Mouse (Mus musculus): ENCODE results near the gene Lactb.
A peak's percentile ranks its signal among the peaks of the same experiment; 100 is the strongest.

The Lactb gene

DNA sequence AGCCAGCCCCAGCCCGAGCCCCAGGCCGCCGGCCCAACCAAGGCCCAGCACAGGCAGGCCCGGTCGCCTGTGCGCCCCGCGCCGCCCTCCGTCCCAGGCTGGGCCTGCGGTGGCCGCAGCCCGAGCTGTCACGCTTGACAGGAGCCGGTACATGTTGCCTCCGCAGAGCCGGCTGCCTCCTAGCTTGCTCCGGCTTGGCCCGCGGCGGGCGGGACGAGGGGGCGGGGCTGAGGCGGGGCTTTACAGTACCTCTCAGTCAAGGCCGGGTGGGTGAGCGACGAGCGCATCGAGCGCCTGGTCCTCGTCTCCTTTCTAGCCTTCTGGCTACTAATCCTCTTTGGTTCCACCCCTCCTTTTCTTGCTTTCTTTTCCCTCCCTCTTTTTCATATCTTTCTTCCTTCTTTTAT lies at the start of gene Lactb:
Gene Lactb (minus strand): TSS at position 246 of the 407 bp plus-strand sequence.
- peak; percentile 96 to 98 for DNase-seq (ENCODE audit: low spot score in 2 of 2)

DNA sequence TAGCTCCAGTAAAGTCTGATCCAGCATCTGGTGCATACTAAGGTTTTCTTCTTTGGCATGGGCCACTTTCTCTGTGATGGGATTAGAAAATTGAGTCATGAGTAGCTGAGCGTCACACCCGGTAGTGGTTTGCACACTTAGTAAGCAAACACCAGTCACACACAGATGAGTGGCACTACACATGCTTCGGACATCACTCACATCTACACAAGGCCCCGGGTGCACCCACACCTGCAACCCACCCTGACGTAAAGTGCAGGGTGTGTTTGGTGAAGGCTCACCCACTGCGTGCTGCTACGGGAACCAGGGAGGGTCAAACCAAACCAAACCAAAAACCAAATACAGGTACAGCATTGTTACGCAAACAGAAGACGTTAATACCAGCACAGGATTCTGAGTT lies 48.1 kb upstream of the Lactb start:
- DNase-seq (ENCODE audit: low spot score in 2 of 2), result no peak

DNA sequence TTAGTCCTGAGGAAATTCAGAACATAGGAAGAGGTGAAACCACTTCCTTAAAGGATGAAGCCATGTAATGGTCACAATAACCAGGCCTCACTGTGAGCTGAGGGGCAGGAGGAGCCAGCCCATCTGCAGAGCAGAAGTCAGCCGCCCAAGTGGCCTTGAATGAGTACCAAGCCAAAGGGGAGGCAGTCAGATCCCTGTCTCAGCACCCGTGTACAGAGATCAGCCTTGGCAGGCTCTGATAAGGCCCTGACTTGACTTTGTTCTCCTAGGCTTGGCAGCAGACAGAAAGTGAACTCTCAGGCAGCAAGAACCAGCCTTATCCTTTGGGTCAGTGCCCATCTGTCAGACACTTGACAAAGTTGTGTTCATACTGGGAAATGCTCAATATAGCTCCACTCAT lies 44.8 kb upstream of the Lactb start:
- peak in 1 of 2 experiments; percentile 42 for DNase-seq (ENCODE audit: low spot score in 2 of 2)

DNA sequence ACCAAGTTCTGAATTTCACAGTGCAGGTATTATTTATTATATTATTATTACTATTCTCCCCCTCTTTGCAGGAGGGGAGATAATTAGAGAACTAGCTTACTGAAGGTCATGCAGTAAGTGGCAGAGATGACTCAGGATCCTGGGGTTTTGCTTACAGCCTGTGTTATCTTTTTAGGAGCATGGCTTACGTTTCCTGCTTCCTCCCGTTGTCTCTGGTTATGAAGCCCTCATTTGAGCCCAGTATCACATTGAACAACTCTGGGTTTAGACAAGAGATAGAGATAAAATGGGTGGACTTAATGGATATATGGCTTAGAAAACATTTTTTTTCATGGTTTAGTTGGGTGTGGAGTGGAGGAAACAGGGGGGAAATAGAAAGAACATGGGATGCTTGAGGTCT lies 38.2 kb upstream of the Lactb start:
- DNase-seq (ENCODE audit: low spot score in 2 of 2), result no peak

DNA sequence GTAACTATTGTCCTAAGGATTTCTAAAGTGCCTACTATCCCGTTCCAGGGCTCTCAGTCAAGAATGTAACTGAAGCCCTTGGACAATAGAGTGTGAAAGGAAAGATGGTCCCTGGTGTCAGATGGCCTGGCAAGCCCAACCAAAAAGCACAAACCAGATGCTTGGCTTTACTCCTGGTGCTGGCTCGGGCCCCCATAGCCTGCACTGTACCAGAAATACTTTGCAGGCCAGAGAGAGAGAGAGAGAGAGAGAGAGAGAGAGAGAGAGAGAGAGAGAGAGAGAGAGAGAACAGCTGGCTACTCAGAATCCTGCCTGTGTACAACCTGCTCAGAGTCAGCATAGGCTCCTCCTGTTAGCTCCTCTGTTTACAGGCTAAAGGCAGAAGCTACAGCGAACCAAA lies 37.2 kb upstream of the Lactb start:
- DNase-seq (ENCODE audit: low spot score in 2 of 2), result no peak

DNA sequence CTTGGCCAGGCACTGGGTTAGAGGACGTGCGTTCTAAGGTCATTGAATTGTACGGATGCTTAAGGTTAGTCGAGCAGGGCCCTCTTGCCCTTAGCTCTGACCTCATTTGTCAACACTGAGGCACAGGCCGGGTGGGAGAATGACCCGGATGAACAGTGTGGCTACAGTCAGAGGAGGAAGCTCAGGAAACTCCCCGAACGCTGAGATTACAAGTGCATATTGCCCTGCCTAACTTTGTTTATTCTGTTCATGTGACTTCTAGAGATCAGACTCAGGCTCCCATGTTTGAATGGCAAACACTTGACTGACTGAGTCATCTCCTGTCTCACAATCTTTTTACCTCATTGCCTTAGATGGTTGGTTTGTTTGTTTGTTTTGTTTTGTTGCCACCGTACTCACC lies 36.2 kb upstream of the Lactb start:
- DNase-seq (ENCODE audit: low spot score in 2 of 2), result no peak

DNA sequence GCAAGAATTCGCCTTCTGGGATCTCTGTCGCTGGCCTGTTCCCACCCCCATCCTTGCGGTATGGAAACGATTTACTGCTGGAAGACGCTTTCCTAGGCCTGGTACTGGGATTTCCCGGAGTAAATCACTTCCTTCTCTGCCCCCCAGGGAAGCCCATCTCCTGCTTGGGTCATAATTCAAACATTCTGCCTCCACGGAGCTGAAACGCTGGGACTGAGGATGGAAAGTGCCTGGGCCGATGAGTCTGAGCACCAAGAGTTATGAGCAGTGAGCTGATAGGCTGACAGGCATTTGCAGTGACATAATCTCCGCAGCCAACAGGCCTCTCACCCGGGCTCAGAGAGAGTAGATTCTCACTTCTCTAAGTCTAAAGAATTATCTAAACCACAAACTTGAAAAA lies 33.5 kb upstream of the Lactb start:
- DNase-seq (ENCODE audit: low spot score in 2 of 2), result no peak

DNA sequence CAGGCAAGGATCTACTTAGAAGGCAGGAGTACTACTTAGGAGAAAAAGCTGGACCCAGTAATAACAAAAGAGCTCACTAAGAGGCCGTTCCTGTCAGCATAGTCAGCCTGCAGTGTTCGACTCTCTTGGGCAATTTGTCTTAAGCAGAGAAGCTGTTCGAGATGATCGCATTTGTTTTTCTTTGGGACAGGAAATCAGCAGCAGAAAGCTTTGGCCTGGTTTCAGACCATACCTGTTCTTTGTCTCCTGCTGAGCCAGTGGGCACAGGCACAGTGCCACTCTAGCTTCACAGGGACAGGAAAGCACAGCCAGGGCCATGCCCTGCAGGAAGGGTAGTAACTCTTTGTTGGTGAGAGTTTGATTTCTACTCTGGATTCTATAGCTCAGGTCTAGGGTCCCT lies 31.1 kb upstream of the Lactb start:
- DNase-seq (ENCODE audit: low spot score in 2 of 2), result no peak

DNA sequence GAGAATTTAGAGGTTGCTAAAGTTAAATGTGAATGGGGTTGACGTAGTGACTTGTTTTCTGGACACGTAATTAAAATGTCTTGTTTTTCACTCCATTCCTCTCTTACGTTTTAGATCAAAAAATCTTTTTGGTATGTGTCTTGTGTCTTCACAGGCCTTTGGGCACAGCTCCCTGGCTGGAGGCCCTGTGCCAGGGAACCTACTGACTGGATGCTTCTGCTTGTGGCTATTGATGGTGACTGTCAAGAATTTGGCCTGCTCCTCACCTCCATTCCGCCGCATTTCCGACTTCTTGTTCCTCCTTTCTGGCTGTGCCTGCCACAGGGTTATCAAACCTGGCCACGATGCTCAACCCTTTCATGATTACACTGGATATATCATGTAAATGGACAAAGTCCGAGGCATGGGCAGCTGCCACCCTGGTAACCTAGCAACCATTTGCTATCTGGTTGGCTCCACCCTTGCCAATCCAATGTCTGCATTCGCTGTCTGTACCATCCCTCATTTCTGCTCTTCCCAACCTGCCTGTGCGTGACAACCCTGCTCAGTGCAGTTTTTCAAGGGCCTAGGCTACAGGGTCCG lies 30.0 kb upstream of the Lactb start:
- no peak for DNase-seq (ENCODE audit: low spot score in 2 of 2)

DNA sequence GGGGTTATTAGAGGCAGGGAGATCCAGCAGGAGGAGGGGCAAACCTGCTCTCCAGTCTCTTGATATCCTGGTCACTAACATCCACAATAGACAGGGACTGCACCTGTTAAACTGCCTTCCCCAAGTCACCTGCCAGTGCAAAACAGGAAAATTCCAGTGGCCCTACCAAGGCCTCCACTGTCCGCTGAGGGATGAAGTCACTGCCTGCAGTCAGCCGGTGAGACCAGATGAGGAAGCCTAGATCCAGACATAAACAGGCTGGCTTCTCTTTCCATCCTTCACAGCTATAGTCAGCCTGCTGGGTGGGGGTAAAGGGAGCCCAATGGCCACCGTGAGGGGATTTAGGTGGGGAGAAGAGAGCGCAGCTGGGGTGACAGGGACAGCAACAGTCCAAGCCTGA lies 28.4 kb upstream of the Lactb start:
- DNase-seq (ENCODE audit: low spot score in 2 of 2), result no peak

DNA sequence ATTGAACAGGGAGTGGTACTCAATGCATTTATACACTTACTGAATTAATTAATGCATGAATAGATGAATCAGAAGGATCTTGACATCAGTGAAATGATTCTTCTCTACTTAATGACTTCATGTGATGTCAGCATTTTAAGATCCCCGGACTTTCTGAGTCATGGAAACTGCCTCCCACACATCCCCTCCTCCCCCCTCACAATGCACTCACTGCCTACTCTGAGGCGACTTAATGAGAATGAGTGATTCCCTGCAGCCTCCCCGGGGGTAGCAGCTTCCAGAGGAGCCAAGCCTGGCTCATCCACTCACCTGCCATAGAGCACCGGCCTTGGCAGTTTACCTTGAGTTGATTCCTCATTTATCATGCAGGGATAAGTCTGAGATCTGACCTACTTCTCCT lies 27.9 kb upstream of the Lactb start:
- DNase-seq (ENCODE audit: low spot score in 2 of 2), result no peak

DNA sequence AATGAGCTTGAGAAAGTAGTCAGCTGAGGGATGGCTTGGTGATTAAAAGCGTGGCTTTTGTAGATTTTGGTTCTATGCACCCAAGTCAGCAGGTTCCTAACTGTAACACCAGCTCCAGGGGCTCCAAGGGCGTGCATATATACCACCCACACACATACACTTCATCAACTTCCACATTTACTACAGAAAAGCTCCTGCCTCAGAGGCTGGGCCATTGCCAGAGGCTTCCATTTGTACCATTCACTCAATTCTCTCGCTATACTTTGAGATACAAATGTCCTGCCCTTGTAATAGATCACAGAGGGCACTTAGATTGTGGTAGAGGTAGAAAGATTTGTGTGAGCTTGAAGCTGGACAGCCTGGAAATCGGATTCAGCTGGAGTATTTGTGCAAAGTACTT lies 26.2 kb upstream of the Lactb start:
- DNase-seq (ENCODE audit: low spot score in 2 of 2), result no peak

DNA sequence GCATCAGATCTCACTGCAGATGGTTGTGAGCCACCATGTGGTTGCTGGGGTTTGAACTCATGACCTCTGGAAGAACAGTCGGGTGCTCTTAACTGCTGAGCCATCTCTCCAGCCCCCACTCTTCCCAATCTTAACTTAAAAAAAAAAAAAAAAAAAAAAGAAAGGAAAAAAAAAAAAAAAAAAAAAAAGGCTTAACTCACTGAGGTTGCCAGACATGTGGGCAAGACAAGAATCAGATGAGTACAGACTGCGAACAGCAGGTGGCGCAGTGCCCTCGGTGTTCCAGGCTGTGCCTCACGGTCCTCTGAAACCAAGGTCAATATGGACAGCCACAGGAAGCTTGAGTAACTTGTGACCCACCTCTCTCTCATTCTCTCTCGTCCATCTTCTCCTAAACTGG lies 25.8 kb upstream of the Lactb start:
- peak; percentile 80 to 90 for DNase-seq (ENCODE audit: low spot score in 2 of 2)

DNA sequence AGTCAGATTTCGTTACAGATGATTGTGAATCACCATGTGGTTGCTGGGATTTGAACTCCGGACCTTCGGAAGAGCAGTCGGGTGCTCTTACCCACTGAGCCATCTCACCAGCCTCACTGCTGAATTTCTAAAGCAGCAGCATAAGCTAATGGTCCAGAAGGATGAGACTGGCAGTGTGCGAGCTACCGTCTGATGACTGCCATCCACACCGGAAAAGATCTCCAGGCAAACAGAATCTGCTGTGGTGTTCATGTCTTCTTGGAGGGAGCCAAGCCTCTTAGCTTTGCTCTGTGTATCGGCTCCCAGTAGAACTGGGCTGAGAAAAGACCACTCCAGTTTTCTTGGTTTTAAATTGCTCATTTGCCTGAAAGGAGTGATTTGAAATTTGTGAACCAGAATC lies 24.4 kb upstream of the Lactb start:
- DNase-seq (ENCODE audit: low spot score in 2 of 2), result no peak

DNA sequence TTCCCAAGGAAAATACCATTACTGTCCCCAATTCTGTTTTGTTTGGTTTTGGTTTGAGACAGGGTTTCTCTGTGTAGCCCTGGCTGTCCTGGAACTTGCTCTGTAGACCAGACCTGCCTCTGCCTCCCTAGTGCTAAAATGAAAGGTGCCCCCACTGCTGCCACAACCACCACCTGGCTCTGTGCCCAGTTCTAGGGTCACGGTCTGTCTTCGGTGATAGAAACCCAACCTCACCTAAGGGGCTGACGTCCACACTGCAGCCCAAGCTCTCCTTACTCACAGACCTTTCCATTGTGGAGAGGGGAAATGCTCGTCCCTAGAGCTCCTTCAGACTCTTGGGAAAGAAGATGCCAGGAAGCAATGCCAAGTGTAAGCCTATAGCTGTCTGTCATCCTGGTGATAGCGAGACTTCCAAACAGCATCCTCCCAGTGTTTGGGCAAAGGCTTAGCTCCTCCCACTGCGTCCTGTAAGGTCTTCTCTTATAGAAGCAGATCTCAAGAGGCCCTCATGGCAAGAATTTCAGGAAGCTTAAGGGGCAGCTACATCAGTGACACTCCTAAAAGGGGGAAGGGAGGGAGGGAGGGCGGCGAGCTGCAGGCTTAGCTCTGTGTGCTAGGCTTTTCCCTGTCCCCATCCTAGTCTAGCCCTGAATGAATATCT lies 16.6 kb upstream of the Lactb start:
- DNase-seq (ENCODE audit: low spot score in 2 of 2), result no peak

DNA sequence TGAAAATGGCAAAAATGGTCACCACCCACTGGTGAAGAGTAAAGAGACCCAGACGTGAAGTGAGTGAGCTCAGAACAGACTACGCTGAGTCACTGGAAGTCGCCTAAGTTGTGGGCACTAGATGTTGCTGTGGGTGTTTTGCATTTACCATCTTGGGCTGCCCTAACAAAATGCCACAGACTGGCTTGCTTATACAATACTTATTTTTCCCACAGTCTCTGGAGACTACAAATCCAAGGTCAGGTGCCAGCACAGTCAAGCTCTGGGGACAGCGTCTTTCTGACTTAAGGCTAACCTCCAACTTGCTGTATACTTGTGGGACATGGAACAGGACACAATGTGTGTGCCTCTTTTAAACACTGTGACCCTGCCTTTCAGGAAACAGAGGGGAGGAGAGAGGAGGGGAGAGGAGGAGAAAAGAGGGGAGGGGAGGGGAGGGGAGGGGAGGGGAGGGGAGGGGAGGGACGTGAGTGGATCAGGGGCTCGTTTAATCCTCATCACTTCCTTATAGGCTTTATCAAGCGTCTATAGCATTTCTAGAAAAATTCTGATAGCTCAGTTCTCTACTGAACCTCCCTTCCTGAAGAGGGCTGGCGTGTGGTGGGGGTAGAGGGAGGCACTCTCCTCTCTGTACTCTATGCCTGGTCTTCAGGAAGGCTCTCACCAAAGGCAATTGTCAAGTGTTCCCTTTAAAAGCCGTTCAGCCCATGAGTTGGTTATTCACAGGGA lies 15.9 kb upstream of the Lactb start:
- peak in 1 of 2 experiments; percentile 45 for DNase-seq (ENCODE audit: low spot score in 2 of 2)

DNA sequence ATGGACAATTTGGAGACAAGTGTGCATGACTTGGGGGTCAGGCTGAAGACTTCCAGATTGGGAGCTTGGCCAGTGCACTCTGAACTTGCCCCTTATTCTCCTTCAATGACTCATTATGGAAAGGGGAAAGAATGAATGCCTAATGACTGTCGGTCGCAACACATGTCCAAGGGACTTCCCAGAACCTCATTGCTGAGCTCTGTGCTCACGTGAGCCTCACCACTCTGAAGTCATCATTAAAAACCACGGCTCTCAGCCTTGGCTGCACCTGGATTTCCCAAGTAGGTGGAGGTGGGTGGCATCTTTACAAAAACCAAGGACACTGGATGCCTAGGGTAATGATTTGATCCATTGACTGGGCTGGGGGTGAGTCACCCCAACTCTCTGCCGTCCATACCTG lies 14.8 kb upstream of the Lactb start:
- DNase-seq (ENCODE audit: low spot score in 2 of 2), result no peak

DNA sequence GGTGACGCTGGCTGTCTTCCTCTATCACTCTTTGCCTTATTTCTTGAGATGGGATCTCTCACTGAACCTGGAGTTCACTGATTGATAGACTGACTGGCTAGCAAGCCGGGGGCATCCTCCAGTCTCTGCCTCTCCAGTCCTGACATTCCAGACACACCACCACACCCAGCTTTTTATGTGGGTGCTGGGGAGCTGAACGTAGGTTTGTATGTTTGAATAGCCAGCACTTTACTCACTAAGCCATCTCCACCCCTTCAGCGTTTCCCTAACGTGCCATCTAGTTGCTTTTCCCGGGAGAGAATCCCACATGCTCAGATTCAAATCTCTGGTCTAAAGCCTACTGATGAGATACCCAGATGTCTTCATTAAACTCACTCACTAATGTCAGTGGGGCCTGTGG lies 14.3 kb upstream of the Lactb start:
- DNase-seq (ENCODE audit: low spot score in 2 of 2), result no peak

DNA sequence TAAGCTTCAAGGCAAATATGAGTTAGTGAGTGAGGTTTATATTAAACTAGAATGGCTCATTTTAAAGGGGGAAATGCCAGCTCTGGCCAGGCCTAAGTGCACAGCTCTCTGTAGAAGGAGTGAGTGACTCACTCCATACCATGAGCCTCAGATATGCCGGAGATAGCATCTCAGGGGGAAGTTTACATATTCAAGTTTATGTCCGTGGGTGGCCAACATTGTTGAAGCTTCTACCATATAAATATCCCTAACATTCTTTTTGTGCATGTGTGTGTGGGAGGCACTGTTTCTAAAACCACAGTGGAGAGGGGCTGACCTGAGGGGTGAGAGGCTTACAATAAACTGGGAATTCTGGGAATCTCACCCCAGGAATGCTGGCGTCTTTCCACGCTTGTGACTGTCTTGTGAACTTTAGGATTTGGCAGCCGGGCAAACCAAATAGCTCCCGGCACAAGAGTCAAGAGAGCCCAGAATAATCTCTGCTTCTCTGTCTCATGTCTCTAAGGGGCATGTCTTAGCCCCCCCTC lies 13.7 kb upstream of the Lactb start:
- DNase-seq (ENCODE audit: low spot score in 2 of 2), result peak in 1 of 2 experiments; percentile 62

DNA sequence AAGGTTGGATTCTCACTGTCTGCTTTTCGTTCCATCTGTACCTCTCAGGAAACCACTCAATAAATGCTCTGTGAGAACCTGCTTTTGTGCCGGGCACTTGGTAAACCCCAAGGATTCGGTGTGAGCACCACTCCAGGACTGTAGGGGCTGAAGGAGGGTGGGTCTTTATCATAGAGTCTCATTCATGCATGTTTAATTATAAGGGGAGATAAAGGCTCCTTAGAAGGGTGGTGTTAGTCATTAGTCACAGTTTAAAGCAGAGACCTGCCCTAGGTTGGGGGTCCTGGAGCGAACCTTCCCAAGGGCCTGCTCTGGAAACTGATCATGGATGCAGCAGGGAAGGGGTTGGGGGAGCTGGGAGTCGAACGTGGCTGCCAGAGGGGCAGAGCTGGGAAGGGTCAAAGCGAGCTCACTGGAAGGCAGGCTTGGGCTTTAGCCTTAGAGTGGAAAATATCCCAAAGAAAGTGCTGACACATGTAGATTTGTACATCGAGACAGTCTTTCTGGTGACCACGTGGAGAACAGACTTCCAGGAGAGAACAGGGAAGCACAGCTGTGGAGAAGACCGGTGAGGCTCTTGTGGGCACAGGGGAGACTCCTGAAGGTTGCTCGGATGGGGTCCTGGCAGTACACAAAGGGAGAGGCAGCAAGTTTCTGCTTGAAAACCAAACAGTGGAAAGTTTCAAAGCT lies 13.1 kb upstream of the Lactb start:
- DNase-seq (ENCODE audit: low spot score in 2 of 2), result no peak

DNA sequence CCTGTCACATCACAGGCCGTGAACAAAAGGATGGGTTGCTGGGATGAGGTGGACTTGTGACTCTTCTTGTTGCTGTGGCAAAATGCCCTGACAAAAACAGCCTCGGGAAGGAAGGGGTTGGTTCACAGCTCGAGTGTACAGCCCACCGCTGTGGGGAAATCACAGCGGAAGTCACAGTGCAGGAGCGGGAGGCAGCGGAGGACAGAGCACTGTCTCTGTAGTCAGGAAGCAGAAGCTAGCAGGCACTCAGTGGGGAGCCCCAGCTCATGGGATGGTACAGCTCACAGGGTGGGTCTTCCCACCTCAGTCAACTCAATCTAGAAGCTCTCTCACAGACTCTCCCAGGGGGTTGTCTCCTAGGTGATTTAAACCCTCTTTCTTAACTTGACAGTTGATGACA lies 10.1 kb upstream of the Lactb start:
- no peak for DNase-seq (ENCODE audit: low spot score in 2 of 2)

DNA sequence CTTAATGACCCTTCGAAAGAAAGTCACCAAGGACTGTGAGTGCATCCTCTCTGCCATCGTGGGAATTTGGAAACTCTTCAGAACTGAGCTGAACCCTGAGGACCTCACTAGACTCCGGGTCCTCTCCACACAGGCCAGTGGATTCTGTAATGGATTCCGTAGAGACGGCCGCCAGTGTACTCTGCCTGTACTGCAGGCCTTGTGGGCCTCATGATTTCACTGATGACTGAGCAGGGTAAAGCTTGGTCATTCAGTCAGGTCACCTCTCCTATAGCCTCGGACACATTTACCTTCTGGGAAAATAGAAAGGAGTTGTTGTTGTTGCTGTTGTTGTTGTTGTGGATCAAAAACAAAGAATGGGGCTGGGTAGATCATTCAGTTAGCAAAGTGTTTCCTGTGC lies 6.8 kb upstream of the Lactb start:
- no peak for DNase-seq (ENCODE audit: low spot score in 2 of 2)
